Mouse (Mus musculus): ENCODE data around the gene Slfn9. TPM values are rescaled to one million over a fixed set of nuclear protein-coding genes. Genes with fewer than 3 reads are reported as not detected.
"Not testable (repeated sequence)": the region's sequence is repeated elsewhere in the genome, so short reads cannot be mapped to it uniquely, and the experiment has no call there.

The Slfn9 gene
- polyA plus RNA-seq, 1 experiment from 2014 or later: 37.9 TPM

DNA sequence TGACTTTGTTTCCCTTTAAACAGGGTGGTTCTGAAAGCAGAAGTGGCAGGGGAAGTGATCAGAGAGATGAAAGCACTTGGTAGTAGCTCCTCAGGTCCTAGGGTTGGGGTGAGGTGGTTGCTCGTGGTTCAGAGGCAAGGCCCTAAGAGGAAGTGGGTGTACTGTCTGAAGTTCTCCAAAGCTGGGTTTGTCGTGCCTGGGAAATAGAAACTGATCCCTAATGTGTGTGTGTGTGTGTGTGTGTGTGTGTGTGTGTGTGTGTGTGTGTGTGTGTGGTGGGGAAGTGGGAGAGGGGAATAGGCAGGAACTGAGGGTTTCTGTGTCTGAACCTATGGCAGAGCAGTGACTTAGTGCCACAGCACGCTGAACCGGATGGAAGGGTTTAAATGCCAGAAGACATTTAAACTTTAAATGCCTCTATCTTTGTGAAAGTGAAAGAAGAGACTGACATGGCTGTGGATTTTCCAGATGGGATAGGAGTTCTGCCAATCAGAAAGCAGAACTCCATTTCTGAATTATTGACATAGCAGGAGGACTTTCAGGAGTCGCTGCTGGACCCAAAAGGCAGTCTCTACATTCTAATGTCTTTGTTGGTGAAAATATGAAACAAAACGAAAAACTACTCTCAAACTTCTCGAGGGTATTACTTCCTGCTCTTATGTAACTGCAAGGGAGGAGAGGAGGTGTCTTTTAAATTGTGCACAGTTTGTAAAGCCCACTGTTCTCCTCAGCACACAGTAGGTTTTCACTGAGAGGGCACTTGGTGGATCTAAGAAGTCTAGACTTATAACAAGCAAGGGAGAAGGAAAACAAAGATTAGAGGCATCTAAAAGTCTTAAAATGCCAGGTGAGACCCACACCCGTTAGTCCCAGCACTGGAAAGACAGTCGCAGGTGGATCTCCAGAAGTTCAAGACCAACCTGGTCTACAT lies 38.8 kb downstream of the Slfn9 start:
- ATAC-seq (ENCODE audit: borderline replicate concordance, extremely low read depth, low FRiP score, low TSS enrichment): no peak
- Histone ChIP-seq H3K9me3 (no peaks in the 10 kb centered on the region), H3K4me3 (peak overlapping the region; percentile 26; the same call in 1 of the 2 replicates), H3K27ac (no peak overlapping the region), H3K4me1 (0 out of 2 replicates have a peak, but pooled peaks cover 3% of the 10 kb centered on the region), H3K27me3 (peaks cover 55% of the 10 kb centered on the region), H3K9ac (no peak overlapping the region), H3K36me3 (no peaks in the 10 kb centered on the region), H3K4me2 (peak overlapping the region; percentile 43)
- 54% methylated on average over 9 of the region's 9 CpGs for WGBS

DNA sequence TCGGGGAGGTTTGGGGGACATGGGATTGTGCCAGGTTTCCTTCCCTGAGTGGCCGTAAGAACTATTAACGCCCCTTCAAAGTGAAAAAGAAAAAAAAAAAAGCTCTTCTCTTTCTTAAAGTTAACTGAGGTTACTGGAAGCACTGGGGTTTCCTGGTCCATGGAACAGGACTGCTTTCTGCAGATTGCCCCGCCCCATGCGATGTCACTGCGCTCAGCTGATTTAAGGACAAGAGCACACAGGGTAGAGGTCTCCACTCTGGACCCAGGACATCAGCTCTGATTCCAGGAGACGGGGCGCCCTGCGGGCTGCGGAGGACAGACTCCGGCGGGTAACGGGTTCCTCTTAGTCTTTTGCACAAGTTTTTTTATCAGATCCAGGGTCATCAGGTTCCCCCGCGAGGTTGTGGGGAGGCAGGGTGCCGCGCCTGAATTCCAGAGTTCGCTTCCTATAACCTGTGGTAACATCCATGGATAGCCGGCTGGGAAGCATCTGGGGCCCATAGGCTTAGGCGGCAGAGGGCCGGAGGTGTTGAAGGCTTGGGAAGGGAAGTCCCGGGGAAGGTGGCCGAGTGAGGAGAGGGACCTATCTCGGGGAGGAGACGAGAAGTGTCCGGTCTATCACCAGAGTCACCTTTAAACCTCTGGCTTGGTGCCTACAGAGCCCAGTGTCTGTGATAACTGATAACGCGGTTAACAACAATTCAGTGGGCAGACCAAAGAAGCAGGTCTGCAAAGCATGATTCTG lies 39.6 kb downstream of the Slfn9 start:
- peaks cover 55% of the 10 kb centered on the region for H3K27me3 ChIP-seq
- ATAC-seq (ENCODE audit: borderline replicate concordance, extremely low read depth, low FRiP score, low TSS enrichment): no peak
- H3K36me3 ChIP-seq: no peaks in the 10 kb centered on the region
- 0 out of 2 replicates have a peak overlapping the region, but pooled peaks have one; percentile 67 for H3K27ac ChIP-seq
- 6% methylated on average over 28 of the region's 28 CpGs for WGBS
- no peaks in the 10 kb centered on the region for H3K9me3 ChIP-seq
- H3K9ac ChIP-seq: no peak overlapping the region
- peak overlapping the region; percentile 43 for H3K4me2 ChIP-seq
- peak overlapping the region; percentile 26 for H3K4me3 ChIP-seq
- H3K4me1 ChIP-seq: 0 out of 2 replicates have a peak, but pooled peaks cover 3% of the 10 kb centered on the region

DNA sequence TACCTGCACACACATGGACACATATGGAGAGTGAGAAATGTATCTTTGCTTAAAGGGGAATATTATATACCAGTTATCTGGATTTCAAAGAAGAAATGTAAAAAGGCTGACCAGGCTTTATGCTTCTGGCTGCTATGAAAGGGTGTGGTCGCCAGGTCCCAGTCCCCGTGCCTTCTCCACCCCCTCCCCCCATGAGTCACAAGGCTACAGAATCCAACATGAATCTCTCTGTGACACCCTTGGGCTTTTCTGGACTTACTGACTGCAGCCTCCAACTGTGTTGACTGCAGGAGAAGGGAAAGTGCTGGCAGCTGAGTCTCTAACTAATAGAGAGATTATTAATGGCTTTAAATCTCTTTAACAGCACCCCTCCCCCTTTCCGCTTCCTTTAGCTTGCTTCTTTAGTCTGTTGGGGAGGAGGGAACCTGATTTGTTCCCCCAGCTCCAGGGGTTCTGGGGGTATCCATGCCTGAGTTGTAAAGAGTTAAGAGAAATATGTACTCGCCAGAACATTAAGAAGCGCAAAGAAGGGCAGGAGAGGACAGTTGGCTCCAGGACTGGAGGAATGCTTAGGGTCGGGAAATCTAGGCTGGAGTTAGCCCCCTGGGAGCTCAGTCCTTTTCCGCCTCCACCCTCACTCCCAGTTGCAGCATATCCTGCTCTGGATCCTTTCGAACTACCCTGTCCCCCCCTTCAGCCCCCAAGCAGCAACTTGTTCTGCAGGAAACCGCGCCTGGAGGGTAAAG lies 40.7 kb downstream of the Slfn9 start, which contains the start of gene Slfn5:
TSS of gene Slfn5 (plus strand) at position 614 of the 746 bp plus-strand sequence.
- Histone ChIP-seq H3K36me3 (no peaks in the 10 kb centered on the region), H3K27ac (peak within 1 kb of the TSS; percentile 67), H3K9me3 (no peaks in the 10 kb centered on the region), H3K4me2 (peak within 1 kb of the TSS; percentile 43), H3K4me1 (0 out of 2 replicates have a peak, but pooled peaks cover 3% of the 10 kb centered on the region), H3K4me3 (peak within 1 kb of the TSS; percentile 26), H3K9ac (no peak within 1 kb of the TSS), H3K27me3 (peaks cover 55% of the 10 kb centered on the region)
- peak; percentile 42; the same call in 1 of the 2 replicates for ATAC-seq (ENCODE audit: borderline replicate concordance, extremely low read depth, low FRiP score, low TSS enrichment)
- WGBS: 9% methylated on average over 10 of the region's 10 CpGs

DNA sequence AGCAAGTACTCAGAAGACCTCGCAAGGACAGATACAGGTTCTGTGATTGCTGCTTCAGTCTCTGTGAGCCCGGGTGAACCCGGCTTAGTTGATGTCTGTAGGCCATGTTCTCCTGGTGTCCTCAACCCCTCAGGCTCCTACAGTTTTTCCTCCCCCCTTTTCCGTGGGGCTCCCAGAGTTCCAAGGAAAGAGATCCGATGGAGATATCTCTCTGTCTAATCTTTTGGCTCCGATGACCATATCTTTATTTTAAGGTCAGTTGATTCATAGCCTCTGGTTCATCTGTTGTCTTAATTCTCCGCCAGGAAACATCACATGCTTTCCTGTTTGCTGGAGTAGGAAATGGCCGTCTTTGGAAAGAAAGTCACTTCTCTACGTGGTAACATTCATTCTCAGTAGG lies 42.6 kb downstream of the Slfn9 start:
- peaks cover 44% of the 10 kb centered on the region for H3K27me3 ChIP-seq
- no peaks in the 10 kb centered on the region for H3K9me3 ChIP-seq
- 0 out of 2 replicates have a peak, but pooled peaks cover 3% of the 10 kb centered on the region for H3K4me1 ChIP-seq
- no peak overlapping the region for H3K4me3 ChIP-seq
- H3K27ac ChIP-seq: no peak overlapping the region
- ATAC-seq (ENCODE audit: borderline replicate concordance, extremely low read depth, low FRiP score, low TSS enrichment): no peak
- WGBS: 69% methylated on average over 9 of the region's 9 CpGs
- no peak overlapping the region for H3K4me2 ChIP-seq
- no peaks in the 10 kb centered on the region for H3K36me3 ChIP-seq
- no peak overlapping the region for H3K9ac ChIP-seq

DNA sequence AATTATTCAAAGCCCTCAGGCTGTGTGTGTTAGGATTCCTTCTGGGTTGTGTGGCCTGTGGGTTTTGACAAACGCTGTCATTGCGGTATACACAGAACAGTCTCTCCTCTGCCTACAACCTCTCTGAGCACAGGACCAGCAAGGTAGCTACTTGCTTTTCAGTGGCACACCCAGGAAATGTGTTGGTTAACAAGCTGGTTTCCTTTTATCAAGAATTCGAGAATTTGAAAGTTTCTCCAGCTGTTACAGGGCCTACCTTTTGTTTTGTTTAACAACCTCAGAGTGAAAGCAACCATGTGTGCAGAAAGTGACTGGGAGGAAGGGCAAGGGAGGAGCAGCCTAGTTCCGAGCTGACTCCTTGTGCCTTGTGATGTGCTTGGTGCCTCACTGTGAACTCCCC lies 44.2 kb downstream of the Slfn9 start:
- H3K4me1 ChIP-seq: 0 out of 2 replicates have a peak, but pooled peaks cover 3% of the 10 kb centered on the region
- WGBS: 53% methylated on average over 4 of the region's 4 CpGs
- H3K9me3 ChIP-seq: no peaks in the 10 kb centered on the region
- H3K27ac ChIP-seq: no peak overlapping the region
- H3K4me2 ChIP-seq: no peak overlapping the region
- H3K27me3 ChIP-seq: peaks cover 32% of the 10 kb centered on the region
- no peak overlapping the region for H3K4me3 ChIP-seq
- H3K9ac ChIP-seq: no peak overlapping the region
- ATAC-seq (ENCODE audit: borderline replicate concordance, extremely low read depth, low FRiP score, low TSS enrichment): no peak
- H3K36me3 ChIP-seq: no peaks in the 10 kb centered on the region

DNA sequence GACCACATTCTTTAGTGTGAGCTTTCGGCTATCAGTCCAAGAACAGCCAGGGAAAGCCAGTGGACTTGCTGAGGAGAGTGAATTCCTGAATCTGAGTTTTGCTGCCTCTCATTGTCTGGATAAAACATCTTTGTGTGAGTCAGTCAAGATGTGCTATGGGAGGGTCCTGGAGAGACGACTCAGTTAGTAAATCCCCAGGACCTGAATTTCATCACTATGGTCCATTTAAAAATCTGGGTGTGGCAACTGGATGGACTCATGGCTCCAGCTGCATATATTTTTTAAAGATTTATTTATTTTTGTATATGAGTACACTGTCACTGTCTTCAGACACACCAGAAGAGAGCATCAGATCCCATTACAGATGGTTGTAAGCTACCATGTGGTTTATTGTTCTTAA lies 46.0 kb downstream of the Slfn9 start:
- Histone ChIP-seq H3K27me3 (peaks cover 14% of the 10 kb centered on the region), H3K4me2 (no peak overlapping the region), H3K4me1 (no peaks in the 10 kb centered on the region), H3K9ac (no peak overlapping the region), H3K9me3 (no peaks in the 10 kb centered on the region), H3K27ac (no peak overlapping the region), H3K36me3 (no peaks in the 10 kb centered on the region), H3K4me3 (no peak overlapping the region)
- no peak for ATAC-seq (ENCODE audit: borderline replicate concordance, extremely low read depth, low FRiP score, low TSS enrichment)
- WGBS: 44% methylated on average over 2 of the region's 2 CpGs

DNA sequence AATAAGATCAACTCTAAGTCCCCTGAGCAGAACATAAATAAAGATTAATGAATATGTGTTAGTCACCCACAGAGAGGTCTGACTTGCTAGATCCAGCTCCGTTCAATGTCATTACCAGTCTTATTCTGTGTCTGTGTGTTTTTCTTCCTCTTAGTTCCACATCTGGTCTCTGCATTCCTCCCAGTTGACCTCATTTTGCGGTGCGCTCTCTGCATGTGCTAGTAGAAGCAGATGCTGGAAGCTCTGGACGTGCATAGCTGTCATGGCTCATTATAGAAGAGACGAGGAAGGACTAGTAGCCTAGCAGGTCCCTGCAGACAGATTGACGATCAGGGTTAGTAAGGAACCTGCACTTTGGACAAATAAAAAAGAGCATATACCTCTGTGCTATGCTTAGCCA lies 48.3 kb downstream of the Slfn9 start:
- 68% methylated on average over 6 of the region's 6 CpGs for WGBS
- no peak overlapping the region for H3K4me3 ChIP-seq
- H3K9me3 ChIP-seq: no peaks in the 10 kb centered on the region
- H3K4me1 ChIP-seq: no peaks in the 10 kb centered on the region
- no peak overlapping the region for H3K27ac ChIP-seq
- no peak overlapping the region for H3K4me2 ChIP-seq
- no peak overlapping the region for H3K9ac ChIP-seq
- no peak for ATAC-seq (ENCODE audit: borderline replicate concordance, extremely low read depth, low FRiP score, low TSS enrichment)
- no peaks in the 10 kb centered on the region for H3K27me3 ChIP-seq
- no peaks in the 10 kb centered on the region for H3K36me3 ChIP-seq

DNA sequence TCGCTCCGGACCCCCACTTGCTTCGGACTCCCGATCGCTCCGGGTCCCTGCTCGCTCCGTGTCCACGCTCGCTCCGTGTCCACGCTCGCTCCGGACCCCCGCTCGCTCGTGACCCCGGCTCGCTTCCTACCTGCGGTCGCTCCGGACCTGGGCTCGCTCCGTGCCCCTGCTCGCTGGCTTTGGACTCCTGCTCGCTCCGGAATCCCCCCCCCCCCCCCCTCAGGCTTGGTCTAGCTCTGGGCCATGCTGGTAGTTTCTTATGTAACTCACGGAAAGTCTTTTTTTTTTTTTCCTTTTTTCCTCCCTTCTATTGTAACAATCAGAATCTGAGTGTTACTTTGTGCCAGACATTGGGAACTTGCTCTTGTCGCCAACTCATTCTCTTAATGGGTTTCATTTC lies 58.4 kb downstream of the Slfn9 start:
- Histone ChIP-seq H3K27me3 (peaks cover 60% of the 10 kb centered on the region), H3K9me3 (no peaks in the 10 kb centered on the region), H3K36me3 (no peaks in the 10 kb centered on the region)

DNA sequence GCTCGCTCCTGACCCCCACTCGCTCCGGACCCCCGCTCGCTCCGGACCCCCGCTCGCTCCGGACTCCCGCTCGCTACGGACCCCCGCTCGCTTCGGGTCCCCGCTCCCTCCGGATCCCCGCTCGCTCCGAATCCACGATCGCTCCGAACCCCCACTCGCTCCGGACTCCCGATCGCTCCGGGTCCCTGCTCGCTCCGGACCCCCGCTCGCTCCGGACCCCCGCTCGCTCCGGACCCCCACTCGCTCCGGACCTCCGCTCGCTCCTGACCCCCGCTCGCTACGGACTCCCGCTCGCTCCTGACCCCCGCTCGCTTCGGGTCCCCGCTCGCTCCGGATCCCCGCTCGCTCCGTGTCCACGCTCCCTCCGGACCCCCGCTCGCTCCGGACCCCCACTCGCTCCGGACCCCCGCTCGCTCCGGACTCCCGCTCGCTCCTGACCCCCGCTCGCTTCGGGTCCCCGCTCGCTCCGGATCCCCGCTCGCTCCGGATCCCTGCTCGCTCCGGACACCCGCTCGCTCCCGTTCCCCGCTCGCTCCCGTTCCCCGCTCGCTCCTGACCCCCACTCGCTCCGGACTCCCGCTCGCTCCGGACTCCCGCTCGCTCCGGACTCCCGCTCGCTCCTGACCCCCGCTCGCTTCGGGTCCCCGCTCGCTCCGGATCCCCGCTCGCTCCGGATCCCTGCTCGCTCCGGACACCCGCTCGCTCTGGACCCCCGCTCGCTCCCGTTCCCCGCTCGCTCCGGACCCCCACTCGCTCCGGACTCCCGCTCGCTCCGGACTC lies 59.8 kb downstream of the Slfn9 start:
- H3K27ac ChIP-seq; H3K36me3 ChIP-seq; H3K4me1 ChIP-seq; H3K9me3 ChIP-seq; ATAC-seq (ENCODE audit: borderline replicate concordance, extremely low read depth, low FRiP score, low TSS enrichment): not testable (repeated sequence)
- Histone ChIP-seq H3K27me3 (peaks cover 66% of the 10 kb centered on the region), H3K9ac (peak overlapping the region; percentile 44), H3K4me3 (peak overlapping the region; percentile 50), H3K4me2 (peak overlapping the region; percentile 94)
- under 1% methylated on average over 104 of the region's 119 CpGs for WGBS

More for the DNA sequence above, 58.4 kb downstream of the Slfn9 start:
- Histone ChIP-seq H3K4me3 (peak overlapping the region; percentile 50), H3K4me1 (peaks cover 7% of the 10 kb centered on the region), H3K9ac (peak overlapping the region; percentile 38), H3K27ac (no peak overlapping the region), H3K4me2 (peak overlapping the region; percentile 94)
- WGBS: 2% methylated on average over 29 of the region's 29 CpGs
- no peak for ATAC-seq (ENCODE audit: borderline replicate concordance, extremely low read depth, low FRiP score, low TSS enrichment)

DNA sequence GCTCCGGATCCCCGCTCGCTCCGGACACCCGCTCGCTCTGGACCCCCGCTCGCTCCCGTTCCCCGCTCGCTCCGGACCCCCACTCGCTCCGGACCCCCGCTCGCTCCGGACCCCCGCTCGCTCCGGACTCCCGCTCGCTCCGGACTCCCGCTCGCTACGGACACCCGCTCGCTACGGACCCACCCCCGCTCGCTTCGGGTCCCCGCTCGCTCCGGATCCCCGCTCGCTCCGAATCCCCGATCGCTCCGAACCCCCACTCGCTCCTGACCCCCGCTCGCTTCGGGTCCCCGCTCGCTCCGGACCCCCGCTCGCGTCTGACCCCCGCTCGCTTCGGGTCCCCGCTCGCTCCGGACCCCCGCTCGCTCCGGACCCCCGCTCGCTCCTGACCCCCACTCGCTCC lies 60.5 kb downstream of the Slfn9 start:
- not testable (repeated sequence) for H3K36me3 ChIP-seq

More for the DNA sequence above, 60.5 kb downstream of the Slfn9 start:
- WGBS: under 1% methylated on average over 54 of the region's 63 CpGs
- Histone ChIP-seq H3K4me3 (peak overlapping the region; percentile 50), H3K27me3 (peaks cover 63% of the 10 kb centered on the region), H3K9ac (peak overlapping the region; percentile 44), H3K4me2 (peak overlapping the region; percentile 94)
- not testable (repeated sequence) for H3K9me3 ChIP-seq; ATAC-seq (ENCODE audit: borderline replicate concordance, extremely low read depth, low FRiP score, low TSS enrichment); H3K27ac ChIP-seq; H3K4me1 ChIP-seq
